Mouse (Mus musculus) spleen, adult 2 months (tissue): ENCODE results near the gene Hmcn2. TPM values are rescaled to one million over a fixed set of nuclear protein-coding genes. Genes with fewer than 3 reads are reported as not detected.

ENCODE experiments used
- DNase-seq, 2 experiments: peaks; one replicate each; pipeline versions ENCODE4 v3.0.0 to v3.0.0-alpha.2; 2012 to 2021; ENCODE audit warnings: low spot score in 2 of 2, low read depth in 1 of 2
- H3K27ac ChIP-seq: fragments of 200-500 bp; 2 replicates; pipeline ENCODE4 v1.5.1; 2012; ENCODE audit warnings: low read length, inconsistent platforms; ENCODE audit not compliant: insufficient read depth
- H3K27me3 ChIP-seq: fragments of 200-500 bp; 2 replicates; pipeline ENCODE4 v1.6.1; 2012; ENCODE audit warnings: mild to moderate bottlenecking, moderate library complexity, low read length, inconsistent platforms; ENCODE audit not compliant: control insufficient read depth, insufficient read depth
- H3K36me3 ChIP-seq: fragments of 200-500 bp; 2 replicates; pipeline ENCODE4 v1.6.1; 2012; ENCODE audit warnings: mild to moderate bottlenecking, low read length, inconsistent platforms; ENCODE audit not compliant: control insufficient read depth, insufficient read depth
- H3K4me1 ChIP-seq: fragments of 200-500 bp; 2 replicates; pipeline ENCODE4 v1.6.1; 2011; ENCODE audit warnings: inconsistent platforms; ENCODE audit not compliant: control insufficient read depth, insufficient read depth, insufficient read length
- H3K4me3 ChIP-seq: fragments of 200-500 bp; 2 replicates; pipeline ENCODE4 v1.5.1; 2011; ENCODE audit warnings: mild to moderate bottlenecking, inconsistent platforms; ENCODE audit not compliant: insufficient read depth, insufficient read length; ENCODE audit errors: extremely low read depth
- CTCF ChIP-seq: fragments of 200-500 bp; IDR thresholded peaks from 2 replicates; pipeline ENCODE4 v1.5.1; 2011; ENCODE audit warnings: mild to moderate bottlenecking, inconsistent platforms; ENCODE audit not compliant: insufficient read depth, insufficient read length, insufficient replicate concordance; ENCODE audit errors: extremely low read depth
- POLR2A ChIP-seq: fragments of 200-500 bp; IDR thresholded peaks from 2 replicates; pipeline ENCODE4 v1.6.1; 2011; ENCODE audit warnings: low read depth, low read length, inconsistent platforms
- WGBS: fragments of 180-500 bp; shearing (Covaris S2); methylation state at CpG from one replicate; pipeline ENCODE4 v1.1.7; 2018; 5-methylcytosine and 5-hydroxymethylcytosine counted together
- polyA plus RNA-seq: library from polyadenylated mRNA; depleted of rRNA; stranded (reverse); fragments of >200 nt; gene quantifications from 2 replicates; pipeline ENCODE4 v1.2.3, GENCODE M21; 2012

Hmcn2 gene
- polyA plus RNA-seq, 1 experiment: 1.1 TPM

DNA sequence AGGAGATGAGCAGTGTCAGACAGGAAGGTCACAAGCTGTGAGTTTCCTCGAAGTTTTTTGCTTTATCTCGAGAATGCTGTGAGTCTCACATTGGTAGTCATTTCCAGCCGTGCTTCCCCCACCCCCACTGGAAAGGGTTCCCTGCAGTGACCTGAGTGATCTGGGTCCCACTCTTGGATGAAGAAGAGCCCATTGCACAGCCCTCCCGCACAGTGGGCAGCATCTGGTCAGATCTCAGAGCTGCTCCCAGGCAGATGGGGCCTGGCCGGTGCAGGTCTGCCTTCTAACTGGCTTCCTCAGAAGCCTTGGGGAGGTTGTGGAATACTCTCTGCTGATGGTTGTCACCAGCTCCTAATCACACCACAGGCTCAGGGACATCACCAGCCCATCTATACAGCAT, 34.6 kb downstream of the Hmcn2 start:
- no peak overlapping the region for H3K4me3 ChIP-seq
- no peaks in the 10 kb centered on the region for H3K27me3 ChIP-seq
- no peak for DNase-seq
- H3K4me1 ChIP-seq: no peaks in the 10 kb centered on the region
- TF ChIP-seq POLR2A (no peak), CTCF (no peak)
- H3K36me3 ChIP-seq: no peaks in the 10 kb centered on the region
- H3K27ac ChIP-seq: no peak overlapping the region
- 74% methylated on average over 5 of the region's 5 CpGs for WGBS

DNA sequence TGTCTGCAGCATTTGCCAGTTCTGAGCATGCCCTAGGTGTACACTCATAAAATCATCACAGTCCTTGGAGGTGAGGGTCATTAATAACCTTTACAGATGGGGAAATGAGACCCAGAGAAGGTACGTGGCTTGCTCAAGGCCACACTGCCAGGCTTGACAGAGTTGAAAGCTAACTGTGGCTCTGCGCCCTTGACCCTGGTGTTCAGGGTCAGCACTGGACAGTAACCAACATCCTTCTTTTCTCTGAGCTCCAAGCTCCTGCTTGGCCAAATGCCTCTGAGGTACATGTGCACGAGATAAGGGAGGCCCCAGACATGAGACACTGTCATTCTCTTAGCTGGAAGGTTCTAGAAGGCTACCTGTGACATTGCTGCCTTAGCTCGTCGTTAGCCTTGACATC, 42.6 kb downstream of the Hmcn2 start:
- 74% methylated on average over 5 of the region's 5 CpGs for WGBS
- Histone ChIP-seq H3K4me3 (no peak overlapping the region), H3K36me3 (no peaks in the 10 kb centered on the region), H3K4me1 (no peaks in the 10 kb centered on the region), H3K27me3 (no peaks in the 10 kb centered on the region), H3K27ac (no peak overlapping the region)
- TF ChIP-seq CTCF: no peak
- TF ChIP-seq POLR2A: no peak
- DNase-seq: no peak

DNA sequence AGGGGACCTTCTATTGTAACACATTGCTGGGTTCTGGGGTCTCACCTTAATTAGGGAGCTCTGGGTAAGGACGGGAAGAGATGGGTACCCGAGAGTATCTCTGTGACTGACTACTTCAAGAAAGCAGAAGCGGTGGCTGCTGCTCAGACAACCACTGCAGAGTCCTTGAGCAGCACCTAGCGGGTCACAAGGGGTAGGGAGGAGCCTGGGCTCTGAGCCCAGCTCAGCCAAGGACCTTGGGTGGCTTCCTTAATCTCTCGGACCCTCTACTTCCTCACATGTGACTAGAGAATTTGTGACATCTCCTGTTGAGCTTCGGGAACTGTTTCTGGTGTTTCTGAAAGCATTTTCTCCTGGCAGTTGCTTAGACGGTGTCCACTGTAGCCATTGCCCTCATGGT, 45.1 kb downstream of the Hmcn2 start:
- Histone ChIP-seq H3K27ac (no peak overlapping the region), H3K4me3 (no peak overlapping the region), H3K4me1 (no peaks in the 10 kb centered on the region), H3K27me3 (no peaks in the 10 kb centered on the region), H3K36me3 (no peaks in the 10 kb centered on the region)
- TF ChIP-seq POLR2A (no peak), CTCF (no peak)
- no peak for DNase-seq
- 36% methylated on average over 7 of the region's 7 CpGs for WGBS

DNA sequence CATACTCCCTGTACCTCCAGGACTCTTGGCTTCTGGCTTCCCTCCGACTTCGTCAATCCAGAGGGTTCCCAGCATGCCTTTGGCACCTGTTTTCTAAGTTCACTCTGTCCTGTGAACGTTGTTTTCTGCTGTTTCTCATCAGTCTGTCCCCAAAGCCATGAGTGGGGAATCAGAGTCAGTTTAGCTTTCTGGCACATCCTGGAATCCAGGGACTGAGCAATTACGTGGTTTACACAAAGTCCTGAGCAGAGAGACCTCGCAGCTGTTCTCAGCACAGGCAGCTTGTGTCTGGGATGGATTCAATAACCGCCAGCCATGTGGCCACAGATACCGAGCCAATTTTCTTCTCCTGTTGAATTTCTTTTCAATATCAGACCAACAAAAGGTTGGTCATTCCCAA, 53.0 kb downstream of the Hmcn2 start:
- Histone ChIP-seq H3K27me3 (no peaks in the 10 kb centered on the region), H3K4me1 (no peaks in the 10 kb centered on the region), H3K4me3 (no peak overlapping the region), H3K36me3 (no peaks in the 10 kb centered on the region), H3K27ac (no peak overlapping the region)
- WGBS: 73% methylated on average over 7 of the region's 7 CpGs
- no peak for TF ChIP-seq CTCF
- no peak for TF ChIP-seq POLR2A
- no peak for DNase-seq

DNA sequence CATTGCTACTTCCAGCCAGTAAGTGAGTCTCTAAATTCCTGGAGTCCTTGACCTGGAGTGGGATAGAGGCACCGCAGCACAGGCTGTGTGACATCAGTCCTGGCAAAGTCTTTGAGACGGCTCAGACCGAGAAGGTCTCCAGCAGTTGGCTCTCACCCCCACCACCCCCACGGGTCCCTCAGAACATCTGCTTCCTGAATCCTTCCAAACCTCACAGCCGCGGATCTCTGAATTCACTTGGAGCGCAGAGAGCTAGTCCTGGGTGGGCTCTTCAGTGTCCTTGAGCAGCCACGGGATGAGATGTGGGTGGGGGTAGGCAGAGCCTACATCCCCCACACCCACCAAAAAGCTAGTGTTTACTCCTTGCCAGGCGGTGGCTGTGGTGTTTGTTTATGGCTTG, 57.2 kb downstream of the Hmcn2 start:
- WGBS: 81% methylated on average over 9 of the region's 9 CpGs
- no peak overlapping the region for H3K4me3 ChIP-seq
- no peaks in the 10 kb centered on the region for H3K36me3 ChIP-seq
- no peaks in the 10 kb centered on the region for H3K4me1 ChIP-seq
- TF ChIP-seq CTCF (no peak), POLR2A (no peak)
- no peak for DNase-seq
- no peak overlapping the region for H3K27ac ChIP-seq
- H3K27me3 ChIP-seq: no peaks in the 10 kb centered on the region

DNA sequence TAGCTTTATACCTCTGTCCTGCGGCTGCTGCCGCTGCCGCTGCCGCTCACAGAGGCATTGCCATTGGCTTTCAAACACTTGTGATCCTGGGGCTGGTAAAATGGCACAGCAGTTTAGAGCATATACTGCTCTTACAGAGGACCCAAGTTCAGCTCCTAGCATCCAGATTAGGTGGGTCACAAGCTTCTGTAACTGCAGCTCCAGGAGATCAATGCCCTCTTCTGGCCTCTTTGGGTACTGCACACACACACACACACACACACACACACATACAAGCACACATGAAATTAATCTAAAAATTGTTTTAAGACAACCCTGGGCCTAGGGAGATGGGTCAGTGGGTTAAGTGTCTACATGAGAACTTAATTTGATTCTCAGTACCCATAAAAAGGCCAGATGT, 58.0 kb downstream of the Hmcn2 start:
- Histone ChIP-seq H3K36me3 (no peaks in the 10 kb centered on the region), H3K27ac (no peak overlapping the region), H3K4me1 (no peaks in the 10 kb centered on the region), H3K4me3 (no peak overlapping the region), H3K27me3 (no peaks in the 10 kb centered on the region)
- WGBS: 96% methylated on average over 4 of the region's 4 CpGs
- TF ChIP-seq POLR2A (no peak), CTCF (no peak)
- no peak for DNase-seq

DNA sequence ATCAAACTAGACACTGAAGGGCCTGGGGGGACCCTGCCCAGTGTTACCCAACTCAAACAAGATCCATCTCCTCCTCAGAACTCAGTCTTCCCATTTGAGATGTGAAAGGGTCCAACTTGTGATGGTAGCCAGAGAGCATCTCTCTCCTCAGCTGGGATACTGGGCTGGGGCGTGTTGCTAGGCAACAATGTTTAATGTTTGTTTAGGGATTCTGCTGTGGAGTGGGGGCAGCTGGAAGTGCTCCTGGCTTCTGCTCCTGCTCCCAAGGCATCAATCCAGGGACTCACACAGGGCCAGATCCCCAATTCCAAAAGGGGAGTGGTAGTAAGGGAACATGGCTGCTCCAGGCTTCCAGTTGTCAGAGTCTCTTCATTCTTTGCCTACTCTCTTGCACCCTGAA, 60.2 kb downstream of the Hmcn2 start:
- no peaks in the 10 kb centered on the region for H3K27me3 ChIP-seq
- H3K4me3 ChIP-seq: no peak overlapping the region
- TF ChIP-seq POLR2A: no peak
- TF ChIP-seq CTCF: no peak
- no peaks in the 10 kb centered on the region for H3K36me3 ChIP-seq
- 78% methylated on average over 1 of the region's 1 CpGs for WGBS
- H3K4me1 ChIP-seq: no peaks in the 10 kb centered on the region
- no peak overlapping the region for H3K27ac ChIP-seq
- DNase-seq: no peak
